Comparison of ENCODE assay signal across 30 mouse cellular contexts in the genomic region with DNA sequence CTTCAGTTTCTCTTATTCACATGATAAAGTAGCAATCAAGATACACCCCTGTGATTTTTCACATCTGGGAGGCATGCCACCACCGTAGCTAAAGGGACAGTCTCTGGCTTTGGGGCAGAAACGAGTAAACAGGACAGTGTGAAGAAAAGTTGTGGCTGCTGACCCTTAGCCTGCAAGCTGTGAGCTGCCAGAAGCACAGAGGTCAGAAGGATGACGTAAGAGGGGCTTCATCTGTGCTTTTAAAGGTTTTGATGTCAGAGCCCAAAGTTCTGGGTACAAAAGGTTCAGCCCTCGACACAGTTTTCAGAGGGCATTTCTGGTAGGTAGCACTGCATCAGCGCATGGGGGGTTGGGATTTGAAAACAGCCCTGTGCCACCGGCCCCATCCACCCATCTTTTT.
A peak's percentile ranks its signal among the peaks of the same experiment; 100 is the strongest.
DNase-seq lines count a peak whose midpoint lies in the region; ATAC-seq and TF ChIP-seq lines count a peak whose summit lies in the region.
"Had no signal": no experiment of that assay in that cellular context is flagged by ENCODE, and none has a peak within 500 bp of the region (broad histone marks: within the 10 kb centered on the region; RNA-seq: fewer than 3 reads in every experiment).

No protein-coding gene starts in this region.

- no peak for TF ChIP-seq CTCF in liver, embryonic 14.5 days (IDR thresholded peaks at IDR 0.05; ENCODE audit: low read depth)
- no peak for TF ChIP-seq CTCF in liver, postnatal 0 days (IDR thresholded peaks at IDR 0.05; ENCODE audit: low read depth)

- H3K4me1 ChIP-seq in liver, embryonic 12.5 days, result no peaks in the 10 kb centered on the region
- H3K4me1 ChIP-seq in liver, embryonic 14.5 days (replicated peaks; ENCODE audit: control insufficient read depth in 2 of 2, insufficient read depth in 2 of 2, low read length in 1 of 2), result 0 out of 4 replicates have a peak, but pooled peaks cover 0 to 2% of the 10 kb centered on the region in 2 experiments
- H3K4me1 ChIP-seq in liver, postnatal 0 days (ENCODE audit: insufficient read depth), result no peaks in the 10 kb centered on the region
- H3K4me1 ChIP-seq in neural tube, embryonic 15.5 days, result no peaks in the 10 kb centered on the region
- H3K4me1 ChIP-seq: forebrain, embryonic 13.5 days; heart, embryonic 15.5 days had no signal

- 0 out of 2 replicates have a peak, but pooled peaks have one; percentile 42 for ATAC-seq in liver, embryonic 12.5 days
- ATAC-seq in liver, embryonic 14.5 days (ENCODE audit: insufficient read depth), result peak; percentile 37; the same call in 1 of the 2 replicates
- ATAC-seq in liver, postnatal 0 days, result peak; percentile 92
- no peak for ATAC-seq in neural tube, embryonic 15.5 days (ENCODE audit: low FRiP score)
- ATAC-seq: forebrain, embryonic 13.5 days; forebrain, embryonic 16.5 days; hindbrain, postnatal 0 days; inflammation-experienced regulatory T-cells, adult 6 months; intestine, embryonic 16.5 days; Patski had no signal

- no peak overlapping the region for H3K4me3 ChIP-seq in liver, embryonic 12.5 days
- no peak overlapping the region for H3K4me3 ChIP-seq in liver, embryonic 14.5 days (ENCODE audit: insufficient read depth in 1 of 2, low read depth in 2 of 2, low read length in 2 of 2)
- no peak overlapping the region for H3K4me3 ChIP-seq in liver, postnatal 0 days (ENCODE audit: low read depth, low read length)
- H3K4me3 ChIP-seq in neural tube, embryonic 15.5 days (replicated peaks), result no peak overlapping the region
- H3K4me3 ChIP-seq: forebrain, embryonic 10.5 days; forebrain, embryonic 13.5 days; heart, embryonic 12.5 days; heart, embryonic 15.5 days; hindbrain, embryonic 10.5 days; hindbrain, embryonic 13.5 days had no signal

- no peaks in the 10 kb centered on the region for H3K36me3 ChIP-seq in liver, embryonic 12.5 days
- H3K36me3 ChIP-seq in liver, embryonic 14.5 days (replicated peaks; ENCODE audit: control insufficient read depth, insufficient read depth, low read depth), result no peaks in the 10 kb centered on the region
- H3K36me3 ChIP-seq in liver, postnatal 0 days (replicated peaks; ENCODE audit: insufficient read depth, low read length), result no peaks in the 10 kb centered on the region
- H3K36me3 ChIP-seq in neural tube, embryonic 15.5 days, result no peaks in the 10 kb centered on the region
- H3K36me3 ChIP-seq: forebrain, embryonic 10.5 days; heart, embryonic 12.5 days; heart, embryonic 15.5 days; hindbrain, embryonic 10.5 days; hindbrain, embryonic 13.5 days had no signal

- 60% methylated on average over 6 of the region's 6 CpGs for WGBS in liver, embryonic 12.5 days (ENCODE audit: insufficient replicate concordance)
- 65% methylated on average over 6 of the region's 6 CpGs for WGBS in liver, embryonic 14.5 days (ENCODE audit: insufficient replicate concordance)
- 66% methylated on average over 6 of the region's 6 CpGs for WGBS in liver, postnatal 0 days (ENCODE audit: insufficient replicate concordance)
- 80% methylated on average over 6 of the region's 6 CpGs for WGBS in neural tube, embryonic 15.5 days

- H3K4me2 ChIP-seq in liver, embryonic 12.5 days, result no peak overlapping the region
- no peak overlapping the region for H3K4me2 ChIP-seq in liver, embryonic 14.5 days (ENCODE audit: low read depth)
- H3K4me2 ChIP-seq in liver, postnatal 0 days (ENCODE audit: low read depth, low read length), result no peak overlapping the region
- no peak overlapping the region for H3K4me2 ChIP-seq in neural tube, embryonic 15.5 days
- H3K4me2 ChIP-seq: forebrain, embryonic 13.5 days; heart, embryonic 12.5 days; heart, embryonic 15.5 days; hindbrain, embryonic 13.5 days had no signal

- H3K9ac ChIP-seq in liver, embryonic 12.5 days, result no peak overlapping the region
- H3K9ac ChIP-seq in liver, embryonic 14.5 days (replicated peaks), result no peak overlapping the region
- H3K9ac ChIP-seq in liver, postnatal 0 days (replicated peaks), result no peak overlapping the region
- H3K9ac ChIP-seq in neural tube, embryonic 15.5 days (replicated peaks), result no peak overlapping the region
- H3K9ac ChIP-seq: forebrain, embryonic 13.5 days; heart, embryonic 12.5 days; heart, embryonic 15.5 days; hindbrain, embryonic 13.5 days had no signal

- H3K27me3 ChIP-seq in liver, embryonic 12.5 days (replicated peaks), result no peaks in the 10 kb centered on the region
- no peaks in the 10 kb centered on the region for H3K27me3 ChIP-seq in liver, embryonic 14.5 days (ENCODE audit: control insufficient read depth, insufficient read depth, low read length)
- H3K27me3 ChIP-seq in liver, postnatal 0 days (ENCODE audit: insufficient read depth, low read length), result no peaks in the 10 kb centered on the region
- no peaks in the 10 kb centered on the region for H3K27me3 ChIP-seq in neural tube, embryonic 15.5 days (replicated peaks)
- H3K27me3 ChIP-seq: CH12.LX; forebrain, embryonic 13.5 days; heart, embryonic 12.5 days; heart, embryonic 15.5 days; hindbrain, embryonic 13.5 days; Patski had no signal

- no peak for TF ChIP-seq EP300 in liver, embryonic 14.5 days (IDR thresholded peaks at IDR 0.05; ENCODE audit: low read depth)
- TF ChIP-seq EP300 in liver, postnatal 0 days (IDR thresholded peaks at IDR 0.05; ENCODE audit: low read depth), result peak; percentile 65; the same call in 1 of the 2 replicates

- DNase-seq in adrenal gland, postnatal 14 days, result peak; percentile 6
- no peak for DNase-seq in adrenal gland, postnatal 4 days (ENCODE audit: low spot score in 2 of 2)
- no peak for DNase-seq in liver
- DNase-seq in liver, embryonic 14.5 days (ENCODE audit: low read depth in 3 of 3, low spot score in 3 of 3), result peak in 1 of 3 experiments; percentile 11
- peak; percentile 57 for DNase-seq in liver, postnatal 0 days
- DNase-seq in gastrocnemius, adult 8-10 months (ENCODE audit: low spot score in 2 of 2), result no peak
- DNase-seq: adrenal gland, adult 8-10 months; B cell, adult 2 months; cerebellum, adult 18-20 months; cerebellum, adult 9-10 months; cerebellum, postnatal 14 days; gastrocnemius, postnatal 10 days; heart, adult 11 months; heart, postnatal 10 days; heart, postnatal 36 days had no signal

- no peaks in the 10 kb centered on the region for H3K9me3 ChIP-seq in liver, embryonic 12.5 days (replicated peaks)
- no peaks in the 10 kb centered on the region for H3K9me3 ChIP-seq in liver, embryonic 14.5 days (ENCODE audit: control insufficient read depth, low read length)
- H3K9me3 ChIP-seq in liver, postnatal 0 days (ENCODE audit: low read length), result no peaks in the 10 kb centered on the region; the same call in 1 of the 2 replicates
- H3K9me3 ChIP-seq in neural tube, embryonic 15.5 days (replicated peaks), result no peaks in the 10 kb centered on the region
- H3K9me3 ChIP-seq: forebrain, embryonic 10.5 days; forebrain, embryonic 13.5 days; G1E; heart, embryonic 15.5 days; hindbrain, embryonic 10.5 days; hindbrain, embryonic 13.5 days had no signal

- no peak overlapping the region for H3K27ac ChIP-seq in liver, embryonic 12.5 days
- H3K27ac ChIP-seq in liver, embryonic 14.5 days, result no peak overlapping the region
- H3K27ac ChIP-seq in liver, postnatal 0 days (ENCODE audit: low read depth), result peak overlapping the region; percentile 58
- no peak overlapping the region for H3K27ac ChIP-seq in neural tube, embryonic 15.5 days (replicated peaks)
- H3K27ac ChIP-seq: forebrain, embryonic 10.5 days; forebrain, embryonic 13.5 days; heart, embryonic 15.5 days; hindbrain, embryonic 10.5 days; hindbrain, embryonic 13.5 days; hindbrain, postnatal 0 days had no signal

Comparison
In these comparisons a context has a peak if more than half of its experiments do, and no peak if none do; other contexts are left out.
1. DNase-seq: peak in adrenal gland, postnatal 14 days (single experiment) and liver, postnatal 0 days (single experiment); none in adrenal gland, postnatal 4 days (0 of 2), liver (single experiment) and gastrocnemius, adult 8-10 months (0 of 2).